Mouse (Mus musculus) 3T3-L1 (cell line): Measurements from ENCODE around the gene Jmjd8.

ENCODE experiments used
- DNase-seq: peaks from one replicate; pipeline ENCODE4 v3.0.0-alpha.2; 2015; ENCODE audit warnings: low read depth, low spot score

The Jmjd8 gene

GRCm38 (mm10) chr17:25832436-25833290 lies 4.0 kb downstream of the Jmjd8 start:
- peak; percentile 100 for DNase-seq

GRCm38 (mm10) chr17:25833291-25833663 lies 4.6 kb downstream of the Jmjd8 start, which contains the start of gene Stub1:
Gene Stub1 (minus strand): TSS chr17:25833404.
- peak; percentile 97 for DNase-seq

- peak; percentile 37 for DNase-seq
Measured at GRCm38 (mm10) chr17:25833961-25834594, 5.4 kb downstream of the Jmjd8 start.

DNA sequence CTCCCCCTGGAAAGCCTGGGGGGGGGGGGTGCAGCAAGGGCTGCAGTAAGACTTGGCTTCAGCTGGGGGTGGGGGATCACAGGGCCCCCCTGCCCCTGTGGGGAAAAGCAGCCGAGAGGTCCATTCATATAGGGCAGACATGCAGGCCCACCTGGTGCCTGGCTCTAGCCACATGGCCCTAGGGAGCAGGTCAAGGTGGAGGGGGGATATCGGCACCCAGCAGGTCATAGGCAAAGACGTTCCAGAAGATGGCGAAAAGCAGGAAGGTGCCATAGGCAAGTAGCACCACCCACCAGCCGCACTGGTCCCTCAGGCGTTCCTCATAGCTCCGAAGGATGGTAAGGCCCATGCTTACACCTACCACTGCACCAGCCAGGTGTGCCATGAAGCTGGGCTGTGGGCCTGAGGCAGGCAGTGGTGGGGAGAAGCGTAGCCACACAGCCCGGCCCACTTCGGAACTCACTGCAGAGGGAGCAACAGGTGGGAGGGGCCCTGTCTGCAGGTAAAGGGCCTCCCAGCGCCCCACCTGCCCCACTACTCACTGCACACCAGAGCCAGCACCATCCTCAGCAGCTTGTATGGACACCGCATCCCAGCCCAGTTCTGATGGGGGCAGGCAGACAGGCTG lies 6.0 kb downstream of the Jmjd8 start:
- no peak for DNase-seq

DNA sequence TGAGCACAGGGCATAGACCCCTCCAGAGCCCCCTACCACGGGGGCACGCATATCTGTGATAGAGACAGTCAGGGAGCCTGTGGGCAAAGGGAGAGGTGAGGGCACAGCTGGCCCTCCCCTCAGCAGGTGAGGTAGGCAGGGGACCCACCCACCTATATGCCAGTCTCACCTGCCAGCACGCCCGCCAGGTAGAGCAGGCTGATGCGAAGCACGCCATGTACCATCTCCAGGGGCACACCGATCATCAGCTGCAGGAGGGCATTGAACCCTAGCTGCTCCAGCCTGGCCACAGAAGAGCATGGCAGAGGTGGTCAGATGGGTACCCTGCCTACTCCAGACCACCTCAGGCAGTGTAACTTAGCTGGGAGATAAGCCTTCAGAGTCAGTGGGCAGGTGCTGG lies 6.6 kb downstream of the Jmjd8 start:
- no peak for DNase-seq

- no peak for DNase-seq
Measured at GRCm38 (mm10) chr17:25835816-25836215, 7.1 kb downstream of the Jmjd8 start.

DNA sequence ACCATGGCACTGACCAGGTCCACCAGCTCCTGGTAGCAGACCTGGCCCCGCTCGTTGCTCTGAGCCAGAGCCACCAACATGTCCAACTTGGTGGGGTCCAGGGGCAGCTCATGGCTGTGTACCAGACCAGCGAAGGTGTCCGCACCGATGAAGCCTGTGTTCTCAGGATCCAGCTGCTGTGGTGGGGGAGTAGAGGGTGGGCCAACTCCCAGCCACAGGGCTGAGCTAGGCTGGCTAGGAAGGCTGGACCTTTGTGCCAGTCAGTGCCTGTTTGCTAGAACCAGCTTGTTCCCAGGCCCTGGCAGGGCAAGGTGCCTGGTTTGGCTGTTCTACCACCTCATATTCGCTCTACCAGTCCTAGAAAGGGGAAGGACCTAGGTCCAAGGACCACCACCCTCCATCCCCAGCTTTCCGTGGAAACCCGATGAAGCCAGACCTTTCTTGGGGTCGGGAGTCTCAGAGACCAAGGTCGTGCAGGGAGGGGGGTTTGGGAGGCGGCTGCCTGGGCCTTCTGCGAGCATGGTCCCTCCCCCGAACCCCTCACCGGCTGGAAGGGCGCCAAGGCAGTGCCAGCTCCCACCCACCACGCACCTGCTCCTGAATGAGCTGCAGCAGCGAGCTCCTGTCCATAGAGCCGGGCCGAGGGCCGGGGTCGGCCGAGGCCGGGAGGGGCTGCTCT lies 7.9 kb downstream of the Jmjd8 start:
- DNase-seq: no peak

- no peak for DNase-seq
Measured at GRCm38 (mm10) chr17:25837076-25837410, 8.4 kb downstream of the Jmjd8 start, which contains the start of gene Rhbdl1. Gene Rhbdl1 (minus strand): TSS chr17:25837295.

DNA sequence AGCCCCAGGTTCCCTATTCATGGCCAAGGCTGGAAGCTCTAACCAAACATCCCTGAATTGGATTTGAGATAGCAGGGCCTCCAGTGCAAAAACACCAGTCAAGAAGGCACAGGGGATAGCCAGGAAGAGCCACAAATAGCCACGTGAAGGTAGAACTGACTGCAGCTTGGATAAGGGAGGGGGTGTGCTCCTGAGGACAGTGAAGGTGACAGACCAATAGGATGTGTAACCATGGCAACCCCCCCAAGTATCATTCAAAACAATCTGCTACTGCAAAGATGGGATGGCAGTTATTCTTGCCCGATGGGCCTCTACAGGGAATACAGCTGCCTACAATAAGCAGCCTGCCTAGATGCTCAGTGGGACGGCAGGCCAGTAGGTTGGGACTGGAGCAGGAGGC lies 8.9 kb downstream of the Jmjd8 start:
- no peak for DNase-seq

DNA sequence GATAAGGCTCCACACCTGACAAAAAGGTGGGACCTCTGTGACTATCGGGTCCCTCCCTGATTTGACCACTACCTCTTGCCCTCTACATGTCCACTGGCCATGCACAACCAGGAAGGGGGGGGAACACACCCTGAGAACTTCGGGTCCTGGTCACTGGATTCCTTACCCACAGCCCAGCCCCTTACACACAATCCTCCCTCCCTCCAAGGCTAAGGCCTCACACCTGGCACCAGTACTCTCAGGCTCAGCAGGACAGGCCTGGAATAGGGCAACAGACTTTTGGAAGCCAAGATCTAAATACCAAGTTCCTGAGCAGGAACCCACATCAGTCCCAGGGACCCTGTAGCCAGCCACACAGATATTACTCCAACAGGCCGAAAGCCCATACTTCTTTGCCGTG lies 10.2 kb downstream of the Jmjd8 start:
- no peak for DNase-seq

DNA sequence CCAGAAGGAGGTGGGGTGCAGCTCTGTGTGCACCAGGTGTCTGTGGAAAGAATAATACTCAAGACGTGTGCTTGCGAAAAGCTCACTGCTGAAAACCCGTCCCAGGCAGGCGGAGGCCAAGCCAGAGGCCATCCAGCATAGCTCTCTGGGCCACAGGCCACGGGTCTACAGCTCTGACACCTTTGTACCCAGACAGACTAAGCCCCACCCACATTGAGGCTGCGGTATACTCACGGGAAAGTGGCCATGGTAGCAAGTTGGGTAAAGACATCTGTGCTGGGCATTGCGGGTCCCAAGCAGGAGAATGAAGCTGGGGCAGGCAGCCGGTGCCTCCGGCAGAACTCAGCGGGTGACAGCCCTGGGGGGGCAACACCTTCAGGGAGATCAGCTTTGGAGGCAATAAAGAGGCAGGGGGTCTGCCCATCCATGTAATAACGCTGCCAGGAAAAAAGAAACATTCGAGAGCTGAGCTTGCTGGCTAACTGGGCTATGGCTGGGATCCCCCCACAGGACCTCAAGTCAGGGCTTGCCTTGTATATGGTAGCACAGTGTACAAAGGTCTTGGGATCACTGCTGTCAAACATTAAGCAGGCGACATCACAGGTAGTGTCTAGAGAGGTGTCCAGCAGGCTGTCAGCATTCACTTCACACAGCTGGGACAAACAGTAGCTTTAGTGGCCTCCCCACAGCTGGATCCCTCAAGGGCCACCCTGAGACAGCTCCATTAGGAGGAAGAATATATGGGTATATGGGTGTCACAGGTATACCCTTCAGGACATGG lies 11.0 kb downstream of the Jmjd8 start:
- no peak for DNase-seq

GRCm38 (mm10) chr17:25840519-25840918 lies 11.9 kb downstream of the Jmjd8 start:
- DNase-seq: no peak

DNA sequence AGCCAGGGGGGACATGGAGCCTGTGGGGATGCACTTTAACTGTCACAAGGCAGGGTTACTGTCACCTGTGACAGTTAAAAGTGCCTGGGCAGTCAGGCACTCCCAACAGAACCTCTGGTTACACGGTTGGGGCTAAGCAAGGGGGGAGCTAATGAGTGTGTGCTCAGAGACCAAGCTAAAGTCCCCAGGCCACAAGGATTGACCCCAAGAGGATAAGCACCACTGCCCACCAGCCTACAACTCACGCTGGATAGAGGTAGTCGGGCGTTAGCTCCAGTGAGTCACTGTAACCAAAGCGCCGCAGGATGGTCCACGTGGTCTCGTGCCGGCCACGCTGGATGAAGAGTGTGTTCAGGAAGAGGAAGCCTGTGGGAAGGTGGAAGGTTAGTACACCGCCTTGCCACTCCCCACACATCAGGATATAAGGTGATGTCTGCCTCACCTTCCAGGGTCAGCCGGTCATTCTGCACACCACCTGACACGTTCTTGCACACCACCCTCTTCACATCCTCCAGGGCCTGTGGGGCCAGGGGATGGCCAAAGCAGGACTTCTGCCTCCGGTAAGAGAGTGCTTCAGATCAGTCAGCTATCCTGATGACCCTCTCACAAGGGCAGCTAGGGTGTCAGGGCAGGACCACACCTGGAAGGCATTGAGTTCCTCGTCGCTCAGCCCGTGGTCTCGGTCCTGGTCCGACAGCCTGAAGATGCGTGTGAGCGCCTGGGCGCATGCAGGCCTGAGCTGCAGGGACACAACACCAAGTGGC lies 12.6 kb downstream of the Jmjd8 start, which contains the start of gene Gm20683:
Gene Gm20683, minus strand, starts transcription at position 647 of the 764 bp plus-strand sequence.
- DNase-seq: no peak

GRCm38 (mm10) chr17:25842509-25842908 lies 13.8 kb downstream of the Jmjd8 start:
- no peak for DNase-seq

DNA sequence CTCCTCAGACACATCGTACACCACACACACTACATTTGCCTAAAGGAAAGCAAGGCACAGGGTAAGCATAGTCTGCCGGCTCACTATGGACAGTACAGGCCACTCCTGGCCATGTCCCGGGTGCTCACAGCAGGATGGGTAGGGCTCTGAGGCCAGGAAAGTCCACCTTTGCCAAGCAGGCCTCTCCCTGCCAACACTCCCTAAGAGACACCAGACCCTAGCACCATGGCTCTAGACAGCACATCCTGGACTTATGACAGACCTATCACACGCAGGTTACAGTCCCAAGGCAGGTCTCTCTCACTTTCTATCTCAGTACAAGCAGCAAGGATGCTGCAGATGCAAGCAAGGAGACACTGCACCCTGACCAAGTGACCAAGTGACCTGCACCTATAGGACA lies 14.5 kb downstream of the Jmjd8 start:
- no peak for DNase-seq

DNA sequence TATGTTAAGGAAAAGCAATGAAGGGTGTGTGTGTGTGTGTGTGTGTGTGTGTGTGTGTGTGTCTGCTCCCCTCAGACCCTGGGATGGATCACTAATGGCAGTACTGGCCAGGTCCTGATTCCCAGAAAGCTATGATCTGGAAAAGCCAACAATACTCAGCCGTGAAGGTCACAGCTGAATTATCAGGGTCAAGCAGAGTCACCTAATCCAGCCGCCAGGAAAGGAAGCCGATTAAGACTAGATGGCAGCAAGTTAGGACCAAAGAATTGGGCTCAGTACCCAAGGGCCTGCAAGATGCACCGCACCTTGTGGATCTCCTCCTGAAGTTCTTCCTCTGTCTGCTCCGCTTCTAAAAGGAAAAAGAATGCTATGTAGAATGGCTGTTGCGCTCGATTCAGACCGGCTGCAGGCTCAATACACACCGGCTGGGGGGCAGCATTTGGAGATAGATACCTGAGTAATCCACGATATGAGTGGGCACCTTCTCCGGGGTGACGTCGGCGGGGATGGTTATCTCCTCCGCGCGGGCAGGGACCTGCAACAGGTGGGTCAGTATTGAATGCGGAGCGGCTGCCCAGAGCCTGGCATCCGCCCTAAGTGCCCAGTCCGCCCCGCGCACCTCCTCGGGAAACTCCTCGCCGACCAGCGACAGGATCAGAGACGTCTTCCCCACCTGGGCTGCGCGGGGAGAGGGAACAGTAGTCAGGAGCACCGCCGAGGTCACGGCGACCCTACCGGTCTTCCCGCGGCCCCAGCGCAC lies 15.1 kb downstream of the Jmjd8 start:
- DNase-seq: no peak

- DNase-seq: peak; percentile 98
Measured at GRCm38 (mm10) chr17:25844396-25844901, 15.8 kb downstream of the Jmjd8 start, which contains the start of gene Rhot2. Gene Rhot2 (minus strand): TSS chr17:25844851.

DNA sequence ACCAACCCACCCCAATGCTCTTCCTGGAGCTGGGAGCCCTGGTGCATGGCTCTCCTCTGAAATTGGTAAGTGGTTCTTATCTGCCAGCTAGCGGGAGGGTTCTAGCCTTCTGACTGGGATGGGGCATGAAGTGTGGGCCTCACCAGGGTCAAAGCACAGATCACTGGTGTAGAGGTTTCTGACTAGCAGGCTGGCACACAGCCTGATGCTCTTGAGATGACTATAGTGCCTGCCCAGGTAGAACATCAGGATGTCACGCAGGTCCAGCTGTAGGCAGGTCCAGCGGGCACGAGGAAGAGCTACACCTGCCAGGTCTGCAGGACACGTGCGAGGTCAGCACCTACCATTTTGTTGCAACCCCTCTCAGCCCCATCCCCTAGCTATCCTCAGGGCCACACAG lies 31.6 kb downstream of the Jmjd8 start:
- DNase-seq: no peak
